Mouse (Mus musculus) Patski (cell line): ENCODE data around the gene Fam216a. TPM values are rescaled to one million over a fixed set of nuclear protein-coding genes. Genes with fewer than 3 reads are reported as not detected.

ENCODE experiments used
- ATAC-seq: fragments of 100-300 bp; one replicate; pipeline ENCODE4 v1.8.0; 2021
- CTCF ChIA-PET: fragments of 350-600 bp; sonication (Branson Sonifier 250); formaldehyde crosslinking; loops from one replicate; lab custom pipeline; 2022; ENCODE audit warnings: inconsistent platforms; lab: Charles Lee
- POLR2A ChIA-PET: fragments of 350-600 bp; sonication (Branson Sonifier 250); formaldehyde crosslinking; loops from one replicate; lab custom pipeline; 2022; ENCODE audit warnings: antibody characterized with exemption, inconsistent platforms; lab: Charles Lee
- DNase-seq: peaks from one replicate; pipeline ENCODE4 v3.0.0-alpha.2; 2011; ENCODE audit warnings: low read depth, low spot score
- H3K27me3 ChIP-seq: fragments of 371-371 bp; one replicate; pipeline ENCODE4 v1.5.1; 2021
- CTCF ChIP-seq: fragments of 100-300 bp; IDR thresholded peaks from one replicate; pipeline ENCODE4 v1.5.1; 2021
- in situ Hi-C: fragments of 300-500 bp; cut with MboI; formaldehyde crosslinking; loops from 3 replicates; pipeline ENCODE4 v1.11.1; 2018; ENCODE audit warnings: low pct_unique_long_range_greater_than_20kb, mixed read lengths
- polyA plus RNA-seq: library from polyadenylated mRNA; unstranded; gene quantifications from one replicate; pipeline ENCODE4 v1.2.3, GENCODE M21; 2021

Fam216a gene
- polyA plus RNA-seq, 1 experiment from 2014 or later: 130 TPM

GRCm38 (mm10) chr5:122314966-122315667 lies 57.0 kb downstream of the Fam216a start:
- H3K27me3 ChIP-seq: no peaks in the 10 kb centered on the region
- ChIA-PET CTCF (interaction anchor here (0.6 to 3.4 kb wide), 7 partner anchors 10 to 52 kb away, joined by 3 to 27 read pairs (median 6); no protein-coding TSS in a partner anchor), POLR2A (interaction anchor here (0.6 to 1.5 kb wide), 3 partner anchors 15 to 43 kb away, joined by 3 to 4 read pairs (median 3); no protein-coding TSS in a partner anchor)
- in situ Hi-C loops: no loop called here
- TF ChIP-seq CTCF: no peak
- peak; percentile 96 for DNase-seq
- peak; percentile 95 for ATAC-seq

Other genes starting within 250 kb of the Fam216a start
- gene Ccdc63, start 231.5 kb downstream of the Fam216a start, polyA plus RNA-seq: not detected
- 195 TPM for gene Ppp1cc, start 214.1 kb downstream of the Fam216a start, polyA plus RNA-seq
- gene Hvcn1, start 165.6 kb downstream of the Fam216a start, polyA plus RNA-seq: 0.15 TPM
- 50.7 TPM for gene Tctn1, start 107.9 kb downstream of the Fam216a start, polyA plus RNA-seq
- 31.1 TPM for gene Pptc7, start 88.0 kb downstream of the Fam216a start, polyA plus RNA-seq
- gene Rad9b, start 18.1 kb downstream of the Fam216a start, polyA plus RNA-seq: 5.9 TPM
- gene Vps29, start 18.0 kb downstream of the Fam216a start, polyA plus RNA-seq: 270 TPM
- 29.0 TPM for gene Gpn3, start 488 bp downstream of the Fam216a start, polyA plus RNA-seq
- gene Arpc3, start 19.5 kb upstream of the Fam216a start, polyA plus RNA-seq: 387 TPM
- gene Anapc7, start 49.3 kb upstream of the Fam216a start, polyA plus RNA-seq: 56.1 TPM
- 239 TPM for gene Atp2a2, start 129.9 kb upstream of the Fam216a start, polyA plus RNA-seq
- 48.3 TPM for gene Ift81, start 242.2 kb upstream of the Fam216a start, polyA plus RNA-seq